Mouse (Mus musculus) v-Abl transformed pro-B cells (cell line): ENCODE data around the gene Csad.
"Not testable (repeated sequence)": the region's sequence is repeated elsewhere in the genome, so short reads cannot be mapped to it uniquely, and the experiment has no call there.

Source experiments
- in situ Hi-C, 2 experiments: fragments of 400-800 bp; cut with MboI; formaldehyde crosslinking; loops; one replicate each; pipeline ENCODE4 v1.15.1; 2025; ENCODE audit not compliant: unreplicated experiment in 2 of 2

Csad gene

DNA sequence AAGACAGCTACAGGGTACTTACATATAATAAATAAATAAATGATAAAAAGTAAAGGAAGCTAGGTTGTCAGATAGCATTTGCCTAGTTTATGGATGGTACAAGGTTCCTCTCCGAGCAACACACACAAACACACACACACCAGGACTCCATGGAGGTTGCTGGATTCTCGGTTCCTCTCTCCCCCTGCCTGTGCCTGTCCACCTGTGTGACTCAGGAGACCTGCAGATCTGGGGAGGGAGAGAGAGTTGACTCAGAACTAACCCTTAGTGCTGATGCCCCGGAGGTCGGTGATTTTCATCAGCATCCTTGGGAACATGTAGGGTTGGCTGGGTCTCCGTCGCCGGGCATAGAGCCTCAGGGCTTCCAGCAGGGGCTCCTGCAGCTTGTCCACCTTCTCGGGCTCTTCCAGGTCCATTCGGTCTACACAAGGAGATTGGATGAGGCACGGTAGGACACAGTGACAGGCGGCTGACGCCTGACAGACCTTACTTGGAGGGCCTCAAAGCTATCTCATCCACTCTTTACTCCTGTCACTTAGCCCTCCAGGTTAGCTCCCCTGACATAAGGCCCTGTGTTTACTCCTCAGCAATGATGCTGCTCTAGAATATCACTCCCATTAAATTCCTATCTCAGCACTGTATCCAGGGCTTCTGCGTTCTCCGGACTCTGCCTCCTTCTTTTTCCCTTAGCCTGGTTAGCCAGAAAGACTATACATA is 34.2 kb upstream of the Csad start:
- in situ Hi-C loops, result loop anchor here (5.0 to 10.0 kb wide), 4 partner anchors 34 to 206 kb away; partner anchors contain the start of genes Amhr2 (in 1 of the 2) and Gm9918 (in 1 of the 2)

DNA sequence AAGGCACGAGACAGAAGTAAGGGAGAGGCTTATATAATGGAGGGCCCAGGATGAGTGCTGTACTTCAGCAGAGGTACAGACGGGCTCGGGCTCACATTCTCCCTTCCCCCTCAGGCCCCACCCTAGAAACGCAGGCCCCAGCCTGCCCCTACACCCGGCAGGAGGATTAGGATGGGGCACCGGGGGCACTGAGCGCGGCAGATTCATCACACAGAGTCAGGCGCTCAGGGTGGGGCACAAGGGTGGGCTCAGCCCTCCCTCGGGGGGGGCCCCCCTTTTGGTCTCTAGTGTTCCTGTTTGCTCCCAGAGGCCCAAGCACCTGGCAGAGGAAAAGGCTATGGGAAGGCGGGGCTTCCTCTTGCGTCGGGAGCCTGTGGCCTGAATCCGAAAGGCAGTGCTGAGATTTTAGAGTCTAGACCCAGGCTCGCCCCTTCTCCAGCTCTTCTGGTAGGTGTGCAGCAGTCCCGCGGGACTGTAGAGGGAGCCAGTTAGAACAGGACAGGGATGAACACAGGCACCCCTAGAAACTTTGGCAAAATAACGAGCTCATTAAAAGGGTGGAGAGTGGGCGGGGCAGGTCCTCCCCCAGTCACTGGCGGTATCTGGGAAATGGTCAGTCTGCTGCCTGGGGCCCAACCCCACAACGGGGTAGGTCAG is 31.0 kb upstream of the Csad start:
- in situ Hi-C loops, result loop anchor here (5.0 to 10.0 kb wide), 4 partner anchors 37 to 209 kb away; partner anchors contain the start of genes Amhr2 (in 1 of the 2) and Gm9918 (in 1 of the 2)

DNA sequence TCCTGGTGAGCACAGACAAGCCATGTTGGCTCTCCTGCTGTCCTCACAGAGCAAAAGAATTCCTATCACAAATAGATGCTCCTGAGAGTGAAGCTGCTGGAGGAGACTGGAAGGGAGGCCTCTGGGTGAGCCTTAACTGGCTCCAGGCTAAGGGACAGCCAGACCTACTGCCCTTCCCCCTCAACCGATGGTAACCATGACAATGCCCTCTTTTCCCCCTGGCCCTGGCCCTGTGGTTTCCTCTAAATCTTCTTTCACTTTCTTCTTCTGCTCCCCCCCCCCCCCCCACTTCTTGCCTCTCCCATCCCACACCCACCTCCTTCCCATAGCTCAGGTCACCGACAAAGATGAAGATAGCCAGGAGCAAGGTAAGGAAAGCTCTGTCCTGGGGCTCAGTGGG is 29.4 kb upstream of the Csad start:
- in situ Hi-C loops, result loop anchor here in 1 of 2 experiments (10.0 kb wide), 1 partner anchor 211 kb away; the partner anchor contains the start of gene Amhr2

DNA sequence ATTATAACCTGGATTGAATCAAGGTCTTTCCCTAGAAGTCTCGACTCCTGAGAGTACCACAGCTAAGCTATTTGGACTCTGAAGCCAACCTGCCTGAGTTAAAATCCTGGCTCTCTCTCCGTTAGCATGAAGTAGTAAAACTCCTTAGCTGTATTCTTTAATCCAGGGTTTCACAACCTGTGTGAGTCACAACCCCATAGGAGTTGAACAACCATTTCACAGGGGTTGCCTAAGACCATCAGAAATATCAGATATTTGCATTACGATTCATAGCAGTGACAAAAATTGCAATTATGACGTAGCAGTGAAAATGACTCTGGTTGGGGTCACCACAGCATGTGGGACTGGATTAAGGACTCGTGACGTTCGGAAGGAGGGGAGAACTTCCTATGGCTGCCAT is 28.2 kb upstream of the Csad start:
- in situ Hi-C loops, result loop anchor here in 1 of 2 experiments (10.0 kb wide), 1 partner anchor 212 kb away; the partner anchor contains the start of gene Amhr2

DNA sequence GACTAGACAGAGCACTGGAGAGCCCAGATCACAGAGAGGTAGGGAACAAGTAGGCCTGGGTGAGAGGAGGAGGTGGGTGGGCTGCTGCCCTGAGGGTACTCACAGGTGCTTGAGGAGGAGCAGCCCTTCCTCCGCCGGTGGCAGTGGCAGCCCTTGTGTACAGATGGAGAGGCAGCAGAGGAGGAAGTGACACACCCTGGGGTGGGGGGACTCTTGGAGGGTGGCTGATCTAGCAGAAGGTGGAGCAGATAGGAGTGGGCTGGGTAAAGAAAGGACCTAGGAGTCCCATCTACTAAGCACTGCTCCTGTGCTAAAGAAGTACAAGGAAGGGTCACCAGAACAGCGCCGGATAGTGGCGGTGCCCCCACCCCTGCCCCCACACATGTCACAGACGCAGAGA is 27.2 kb upstream of the Csad start, which contains the start of gene Itgb7:
TSS of gene Itgb7 (minus strand) at position 197 of the 400 bp plus-strand sequence.
- in situ Hi-C loops, result loop anchor here in 1 of 2 experiments (10.0 kb wide), 1 partner anchor 213 kb away; the partner anchor contains the start of gene Amhr2

DNA sequence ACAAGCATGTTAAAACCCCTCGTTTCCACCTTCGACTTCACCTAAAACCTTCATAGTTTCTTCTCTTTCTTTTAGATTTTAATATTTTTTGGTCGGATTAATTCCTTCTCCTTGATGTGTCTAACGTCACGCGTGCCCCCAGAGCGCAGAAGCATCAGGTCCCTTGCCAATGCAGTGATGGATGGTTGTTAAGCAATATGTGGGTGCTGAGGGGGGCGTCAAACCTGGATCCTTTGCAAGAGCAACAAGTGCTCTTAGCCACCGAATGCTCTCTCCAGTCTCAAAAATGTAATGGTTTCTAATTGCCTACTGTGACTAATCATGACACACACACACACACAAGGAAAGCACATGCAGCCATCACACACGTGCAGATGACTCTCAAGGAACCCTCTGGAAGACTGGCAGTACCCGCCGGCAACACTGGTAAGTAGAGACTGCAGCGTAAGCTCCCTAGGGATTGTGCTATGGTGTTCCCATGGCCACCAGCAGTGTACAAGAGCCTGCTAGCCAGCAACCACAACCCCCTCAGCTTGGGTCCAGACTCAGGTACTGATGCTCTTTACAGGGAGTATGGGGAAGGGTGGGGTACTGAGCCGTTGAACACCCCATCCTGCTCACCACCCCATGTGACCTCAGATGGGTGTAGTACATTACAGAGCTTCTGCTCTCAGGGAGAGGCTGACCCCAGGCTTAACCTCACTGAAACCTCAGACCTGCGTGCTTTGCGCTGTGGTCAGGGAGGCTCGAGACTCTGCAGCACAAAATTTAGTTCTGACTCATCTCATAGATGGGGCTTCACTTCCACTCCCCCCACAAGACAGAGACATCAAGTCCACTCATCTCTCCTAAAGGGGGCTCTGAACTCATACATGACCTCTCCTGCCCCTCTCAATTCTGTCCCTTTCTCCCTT is 26.1 kb upstream of the Csad start:
- in situ Hi-C loops, result loop anchor here in 1 of 2 experiments (10.0 kb wide), 1 partner anchor 214 kb away; the partner anchor contains the start of gene Amhr2

DNA sequence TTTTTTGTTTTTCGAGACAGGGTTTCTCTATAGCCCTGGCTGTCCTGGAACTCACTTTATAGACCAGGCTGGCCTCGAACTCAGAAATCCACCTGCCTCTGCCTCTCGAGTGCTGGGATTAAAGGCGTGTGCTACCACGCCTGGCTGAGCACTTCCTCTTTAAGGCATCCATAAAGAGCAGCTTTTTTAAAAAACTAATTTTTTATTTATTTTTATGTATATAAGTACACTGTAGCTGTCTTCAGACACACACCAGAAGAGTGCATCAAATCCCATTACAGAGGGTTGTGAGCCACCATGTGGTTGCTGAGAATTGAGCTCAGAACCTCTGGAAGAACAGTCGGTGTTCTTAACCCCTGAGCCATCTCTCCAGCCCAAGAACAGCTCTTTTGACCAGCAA is 21.1 kb upstream of the Csad start:
- in situ Hi-C loops, result not testable (repeated sequence)

DNA sequence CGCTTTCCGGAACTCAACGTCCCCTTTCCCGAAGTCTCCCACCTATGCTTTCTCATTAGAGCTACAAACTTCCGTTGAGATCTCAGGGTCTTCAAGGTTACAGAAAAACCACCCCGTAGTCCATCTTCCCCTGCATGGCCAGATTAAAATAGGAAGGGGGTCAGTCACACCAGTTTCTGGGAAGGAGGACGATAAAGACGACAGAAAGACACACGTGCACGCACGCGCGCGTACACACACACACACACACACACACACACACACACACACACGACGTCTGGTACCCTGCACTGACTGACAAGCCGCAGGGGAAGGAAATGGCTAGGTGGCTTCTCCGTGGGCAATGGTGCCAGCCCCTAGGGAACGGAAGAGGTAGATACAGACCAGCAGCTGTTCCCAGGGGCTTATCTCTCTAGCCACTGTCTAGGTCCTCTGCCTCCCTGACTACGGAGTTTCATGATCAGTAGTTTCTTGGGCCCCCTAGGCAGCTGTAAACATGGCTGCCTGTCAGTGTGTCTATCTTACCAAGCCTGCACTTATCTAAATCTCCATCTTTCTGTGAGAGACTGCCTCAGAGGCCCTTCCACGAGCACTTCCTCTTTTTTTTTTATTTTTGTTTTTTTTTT is 20.6 kb upstream of the Csad start:
- in situ Hi-C loops, result loop anchor here (5.0 kb wide), 2 partner anchors 48 to 238 kb away; no protein-coding TSS in a partner anchor

DNA sequence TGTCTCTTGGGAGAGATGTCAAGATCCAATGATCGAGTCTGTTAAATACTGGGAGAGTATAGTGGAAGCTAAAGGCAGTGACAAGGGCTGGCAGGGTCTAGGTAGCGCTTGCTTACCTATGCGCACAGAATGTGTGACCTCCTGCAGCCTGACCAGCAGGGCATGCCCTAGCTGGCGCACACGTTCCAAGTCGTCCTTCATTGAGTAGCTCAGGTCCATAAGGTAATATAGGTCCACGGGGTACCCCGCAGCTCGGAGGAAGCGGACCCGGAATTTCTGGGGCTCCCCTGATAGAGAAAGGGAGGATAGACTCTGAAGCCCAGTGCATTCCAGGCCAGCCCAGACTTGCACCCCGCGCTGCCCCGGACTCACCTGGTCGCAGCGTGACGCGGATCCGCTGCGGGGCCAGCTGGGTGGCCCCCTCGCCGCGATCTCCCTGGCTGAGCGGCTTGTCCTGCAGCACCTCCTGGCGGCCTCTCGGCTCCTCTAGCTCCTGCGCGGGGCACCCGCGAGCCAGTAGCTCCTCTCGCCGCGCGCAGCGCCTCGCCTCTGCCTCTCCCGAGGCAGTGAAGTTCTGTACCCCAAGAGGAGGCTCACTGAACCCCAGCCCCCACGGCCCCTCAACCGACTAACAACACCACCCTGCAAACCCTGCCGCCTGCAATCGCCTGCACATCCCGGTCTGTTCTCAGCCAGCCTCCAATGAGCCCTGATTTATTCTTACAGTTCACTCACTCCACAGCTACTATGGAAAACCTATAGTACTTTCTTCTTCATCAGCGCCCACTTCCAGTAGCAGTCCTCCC is 19.9 kb upstream of the Csad start:
- in situ Hi-C loops, result loop anchor here (5.0 kb wide), 2 partner anchors 47 to 237 kb away; no protein-coding TSS in a partner anchor

DNA sequence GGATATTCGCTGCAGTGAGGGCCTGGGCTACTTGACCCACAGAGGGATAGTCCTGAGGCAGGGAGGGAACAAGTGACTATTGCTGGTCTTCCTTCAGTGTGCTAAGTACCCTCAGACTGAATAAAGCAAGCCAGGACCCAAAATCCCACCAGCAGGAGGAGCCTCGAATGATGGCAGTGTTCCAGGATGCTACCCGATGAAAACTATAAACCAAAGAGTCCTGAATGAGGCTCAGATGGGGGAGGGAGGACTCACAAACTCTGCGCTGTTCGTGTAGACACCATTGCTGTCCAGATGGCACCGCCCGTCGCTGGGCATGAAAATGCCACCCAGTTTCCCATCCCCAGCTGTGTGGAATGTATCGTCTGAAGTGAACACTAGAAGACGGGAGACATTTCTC is 17.9 kb upstream of the Csad start:
- in situ Hi-C loops, result loop anchor here (5.0 kb wide), 2 partner anchors 45 to 235 kb away; no protein-coding TSS in a partner anchor

DNA sequence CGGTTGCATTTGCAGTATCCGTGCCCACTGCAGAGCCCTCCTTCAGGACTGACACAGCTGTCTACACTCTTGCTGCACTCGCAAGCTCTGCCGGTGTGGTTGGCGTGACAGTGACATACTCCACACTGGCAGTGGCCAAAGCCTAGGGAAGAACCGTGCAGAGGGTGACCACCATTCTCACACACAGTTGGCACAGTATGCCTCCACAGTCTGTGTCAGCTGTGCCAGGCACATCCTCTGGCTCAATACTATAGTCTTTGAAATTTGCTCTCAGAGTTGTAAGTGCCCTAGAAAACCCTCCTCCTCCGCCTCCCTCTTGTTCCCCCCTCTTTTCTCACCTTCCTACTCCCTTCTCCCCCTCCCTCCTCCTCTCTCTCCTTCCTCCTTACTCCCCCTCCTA is 12.8 kb upstream of the Csad start:
- in situ Hi-C loops, result no loop called here

DNA sequence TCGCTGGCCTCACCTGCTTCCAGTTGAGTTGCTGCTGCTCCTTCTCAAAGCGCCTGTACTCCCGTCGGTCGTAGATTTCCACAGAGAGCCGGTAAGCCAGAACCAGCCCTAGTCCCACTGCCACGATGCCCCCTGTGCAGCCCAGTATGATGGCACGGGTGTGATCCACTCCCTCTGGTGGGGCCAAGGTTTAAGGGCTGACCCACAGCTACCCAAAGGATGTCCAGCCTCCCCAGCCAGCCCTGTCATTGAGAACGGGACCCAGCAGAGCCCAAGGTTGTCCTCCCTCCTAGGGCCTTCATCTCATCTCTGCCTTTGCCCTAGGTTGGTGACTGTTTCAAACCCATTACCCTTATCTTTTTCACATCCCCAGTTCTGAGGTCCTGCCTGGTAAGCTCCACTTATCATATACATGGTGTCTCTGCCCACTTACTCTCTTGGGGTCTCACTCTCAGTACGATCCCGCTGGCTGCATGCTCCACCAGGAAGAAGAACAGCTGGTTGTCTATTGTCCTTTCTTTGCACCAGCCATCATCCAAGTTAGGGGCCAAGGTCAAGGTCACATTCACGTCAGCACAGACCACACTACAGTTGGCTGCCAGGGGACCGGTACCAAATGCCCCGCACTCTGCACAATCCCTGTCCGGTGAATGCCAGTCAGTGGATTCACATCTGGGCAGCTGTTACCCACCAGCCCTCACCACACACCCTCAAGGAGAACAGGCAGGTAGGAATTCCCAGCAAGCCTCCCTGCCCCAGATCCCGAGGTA is 12.1 kb upstream of the Csad start:
- in situ Hi-C loops, result no loop called here

DNA sequence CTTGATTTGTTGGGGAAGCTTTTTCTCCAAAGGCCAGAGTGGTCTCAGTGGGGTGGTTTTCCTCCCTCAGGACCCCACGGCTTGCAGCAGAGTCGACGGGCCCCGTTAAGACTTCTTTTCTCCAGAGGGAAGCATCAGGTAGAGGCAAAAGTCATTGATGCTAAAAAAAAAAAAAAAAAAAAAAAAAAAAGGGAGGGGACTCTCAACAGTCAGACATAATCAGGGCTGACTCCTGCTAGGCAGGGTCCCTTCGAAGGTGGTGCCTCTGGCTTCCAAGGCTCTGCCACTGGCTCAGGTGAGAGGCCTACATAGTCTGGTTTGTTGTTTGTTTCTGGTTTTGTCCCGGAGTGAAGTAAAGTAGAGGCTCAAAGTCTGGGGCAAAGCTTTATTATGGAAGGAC is 11.1 kb upstream of the Csad start:
- in situ Hi-C loops, result no loop called here

DNA sequence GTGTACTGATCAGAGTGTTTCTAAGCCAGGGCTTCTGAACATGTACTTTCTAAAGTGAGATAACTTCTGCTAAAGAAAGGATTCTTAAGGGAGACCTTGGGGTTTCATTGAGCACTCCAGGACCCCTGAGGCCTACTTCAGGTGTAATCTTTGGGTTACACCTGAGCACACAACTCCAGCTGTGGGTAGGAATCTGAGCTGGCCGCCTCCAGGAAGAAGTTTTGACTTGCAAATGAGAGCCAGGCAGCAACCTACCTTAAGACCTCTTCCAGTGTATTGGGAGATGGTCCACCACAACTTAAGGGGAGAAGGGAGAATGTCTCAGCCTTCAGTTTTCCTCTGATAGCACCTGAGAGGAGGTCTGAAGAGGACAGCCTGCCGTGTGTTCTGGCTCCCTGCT is 9.6 kb upstream of the Csad start:
- in situ Hi-C loops, result no loop called here

DNA sequence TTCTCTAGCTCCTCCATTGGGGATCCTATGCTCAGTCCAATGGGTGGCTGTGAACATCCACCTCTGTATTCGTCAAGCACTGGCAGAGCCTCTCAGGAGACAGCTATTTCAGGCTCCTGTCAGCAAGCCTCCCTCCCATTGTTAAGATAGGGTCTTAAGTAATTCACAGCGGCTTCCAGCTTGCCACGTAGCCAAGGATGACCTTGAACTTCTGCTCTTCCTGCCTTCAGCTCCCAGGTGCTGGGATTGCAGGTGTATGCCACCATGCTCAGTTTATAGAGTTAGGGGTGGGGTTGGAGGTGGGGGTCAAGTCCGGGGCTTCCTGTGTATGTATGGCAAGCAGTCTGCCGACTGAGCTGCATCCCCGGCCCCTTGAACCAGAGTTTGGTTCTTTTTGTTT is 7.4 kb upstream of the Csad start:
- in situ Hi-C loops, result no loop called here

DNA sequence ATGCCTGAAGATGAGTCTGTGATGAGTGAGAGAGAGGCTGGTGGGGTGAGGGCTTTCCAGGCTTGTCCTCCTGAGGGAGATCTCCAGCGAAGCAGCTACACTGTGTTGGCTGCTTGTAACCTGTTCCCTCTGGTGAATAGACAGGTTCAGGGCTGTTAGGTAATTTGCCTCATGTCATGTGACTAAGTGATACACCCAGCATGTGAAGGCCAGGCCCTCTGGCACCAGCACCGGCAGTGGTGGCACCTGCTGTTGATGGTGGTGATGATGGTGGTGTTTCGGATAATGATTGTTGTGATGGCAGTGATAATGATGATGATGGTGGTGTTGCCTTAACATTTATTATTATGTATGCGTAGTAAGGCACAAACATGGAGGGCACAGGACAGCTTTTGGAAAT is 6.3 kb upstream of the Csad start:
- in situ Hi-C loops, result no loop called here

DNA sequence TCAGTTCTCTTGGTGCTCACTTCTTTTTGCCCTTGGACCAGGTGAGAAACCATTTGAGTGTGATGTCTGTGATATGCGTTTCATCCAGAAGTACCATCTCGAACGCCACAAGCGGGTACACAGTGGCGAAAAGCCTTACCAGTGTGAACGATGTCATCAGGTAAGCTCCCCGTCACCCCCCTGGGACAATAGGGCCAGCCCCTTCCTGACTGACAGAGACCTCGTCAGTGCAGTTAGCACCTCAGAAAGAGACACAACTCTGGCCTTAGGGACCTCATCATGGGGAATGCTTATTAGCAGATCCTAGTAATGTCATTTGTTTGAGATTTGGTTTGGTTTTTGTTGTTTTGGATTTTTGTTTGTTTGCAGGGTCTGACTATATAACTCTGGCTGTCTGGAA is 4.6 kb upstream of the Csad start:
- in situ Hi-C loops, result no loop called here

DNA sequence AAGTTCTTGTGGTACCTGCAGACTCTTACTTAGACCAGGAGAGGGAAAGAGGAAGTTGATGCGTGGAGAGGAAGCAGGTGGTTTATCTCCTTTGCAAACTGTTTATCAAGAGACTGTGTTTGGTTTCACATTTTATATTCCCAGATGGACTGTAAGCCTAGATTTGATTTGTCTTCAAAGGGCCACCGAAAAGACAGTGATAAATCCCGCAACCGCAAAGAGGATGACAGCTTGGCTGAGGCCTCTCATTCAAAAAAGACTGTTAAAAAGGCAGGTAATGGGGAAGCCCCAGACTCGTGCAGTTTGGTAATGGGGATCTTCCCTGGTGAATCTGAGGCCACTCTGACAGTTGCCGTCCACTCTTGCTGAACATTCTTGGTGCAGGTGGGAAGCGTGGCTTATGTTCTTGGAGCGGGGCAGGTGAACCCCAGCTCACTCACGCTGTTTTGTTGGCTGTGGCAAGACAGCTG is 3.6 kb upstream of the Csad start:
- in situ Hi-C loops, result no loop called here
